Mouse (Mus musculus) C2C12 (cell line): ENCODE results near the gene Gm13272. TPM values are rescaled to one million over a fixed set of nuclear protein-coding genes. Genes with fewer than 3 reads are reported as not detected.
"Not testable (repeated sequence)": the region's sequence is repeated elsewhere in the genome, so short reads cannot be mapped to it uniquely, and the experiment has no call there.

Experiments
- H3K27me3 ChIP-seq: one replicate; pipeline ENCODE4 v1.6.1; 2011; ENCODE audit not compliant: control insufficient read depth, insufficient read depth, insufficient read length
- H3K36me3 ChIP-seq: one replicate; pipeline ENCODE4 v1.6.1; 2011; ENCODE audit not compliant: control insufficient read depth, insufficient read depth
- H3K4me3 ChIP-seq: one replicate; pipeline ENCODE4 v1.5.1; 2011; ENCODE audit warnings: mild to moderate bottlenecking, control low read depth; ENCODE audit not compliant: poor library complexity, insufficient read depth, severe bottlenecking
- H3K79me2 ChIP-seq: one replicate; pipeline ENCODE4 v1.6.1; 2011; ENCODE audit not compliant: control insufficient read depth, insufficient read depth
- H3K79me3 ChIP-seq: one replicate; pipeline ENCODE4 v1.6.1; 2011; ENCODE audit warnings: low read depth, control low read depth
- H3ac ChIP-seq: one replicate; pipeline ENCODE3; 2011; ENCODE audit warnings: low read depth; ENCODE audit not compliant: control insufficient read depth, insufficient read length
- CEBPB ChIP-seq: IDR thresholded peaks from one replicate; pipeline ENCODE4 v1.6.1; 2011; ENCODE audit warnings: low read depth, mild to moderate bottlenecking, control low read depth, moderate library complexity
- CTCF ChIP-seq: IDR thresholded peaks from one replicate; pipeline ENCODE4 v1.5.1; 2011; ENCODE audit not compliant: control insufficient read depth, insufficient read depth, insufficient read length
- FOSL1 ChIP-seq: IDR thresholded peaks from one replicate; pipeline ENCODE4 v1.8.0; 2011; ENCODE audit warnings: mild to moderate bottlenecking, low read length; ENCODE audit not compliant: poor library complexity, insufficient read depth, severe bottlenecking
- MAX ChIP-seq: IDR thresholded peaks from one replicate; pipeline ENCODE4 v1.6.1; 2011; ENCODE audit warnings: mild to moderate bottlenecking, control low read depth
- MYOD1 ChIP-seq: IDR thresholded peaks from one replicate; pipeline ENCODE4 v1.6.1; 2011; ENCODE audit warnings: low read depth; ENCODE audit not compliant: control insufficient read depth, insufficient read length
- MYOG ChIP-seq: IDR thresholded peaks from one replicate; pipeline ENCODE4 v1.6.1; 2011; ENCODE audit not compliant: control insufficient read depth, insufficient read length; ENCODE audit errors: extremely low read depth
- USF1 ChIP-seq: IDR thresholded peaks from one replicate; pipeline ENCODE4 v1.6.1; 2011; ENCODE audit warnings: low read depth, mild to moderate bottlenecking, control low read depth, moderate library complexity
- polyA plus RNA-seq: library from polyadenylated mRNA; unstranded; fragments of >200 nt; fragmentation: generic; extraction: Trizol; gene quantifications from one replicate; pipeline ENCODE4 v1.2.1, GENCODE M21; 2012; ENCODE audit warnings: missing spikeins

Gm13272 gene
- polyA plus RNA-seq, 1 experiment = not detected

- H3ac ChIP-seq, H3K79me3 ChIP-seq, H3K27me3 ChIP-seq, H3K4me3 ChIP-seq, H3K36me3 ChIP-seq, H3K79me2 ChIP-seq: not testable (repeated sequence)
Measured at GRCm38 (mm10) chr4:88805231-88805630, 25.6 kb downstream of the Gm13272 start, which contains the start of gene Gm13288. Gm13288 (plus strand) TSS chr4:88805531.

GRCm38 (mm10) chr4:88805761-88806160 lies 26.1 kb downstream of the Gm13272 start:
- not testable (repeated sequence) for H3K36me3 ChIP-seq, H3K4me3 ChIP-seq, H3K27me3 ChIP-seq, H3K79me3 ChIP-seq, H3K79me2 ChIP-seq, H3ac ChIP-seq

- Histone ChIP-seq H3K79me2 (no peaks in the 10 kb centered on the region), H3K36me3 (no peaks in the 10 kb centered on the region), H3K4me3 (no peak within 1 kb of the TSS), H3ac (no peak within 1 kb of the TSS), H3K79me3 (no peaks in the 10 kb centered on the region), H3K27me3 (peaks cover 14% of the 10 kb centered on the region)
- no peak for TF ChIP-seq USF1
- TF ChIP-seq MYOG = no peak
- no peak for TF ChIP-seq MYOD1
- TF ChIP-seq CEBPB = no peak
- TF ChIP-seq MAX = no peak
- no peak for TF ChIP-seq FOSL1
- TF ChIP-seq CTCF = no peak
Measured at GRCm38 (mm10) chr4:88815928-88816327, 36.3 kb downstream of the Gm13272 start, which contains the start of gene Ifna7. Ifna7 (plus strand) TSS chr4:88816228.

- Histone ChIP-seq H3K36me3 (no peaks in the 10 kb centered on the region), H3K4me3 (no peak within 1 kb of the TSS), H3K79me2 (no peaks in the 10 kb centered on the region), H3K27me3 (peaks cover 13% of the 10 kb centered on the region), H3K79me3 (no peaks in the 10 kb centered on the region), H3ac (no peak within 1 kb of the TSS)
- TF ChIP-seq USF1 = no peak
- no peak for TF ChIP-seq CTCF
- TF ChIP-seq MYOD1 = no peak
- TF ChIP-seq CEBPB = no peak
- TF ChIP-seq MYOG = no peak
- no peak for TF ChIP-seq MAX
- no peak for TF ChIP-seq FOSL1
Measured at GRCm38 (mm10) chr4:88819659-88820058, 40.0 kb downstream of the Gm13272 start, which contains the start of gene Ifna11. Ifna11 (plus strand) TSS chr4:88819959.

- no peaks in the 10 kb centered on the region for H3K79me3 ChIP-seq
Measured at GRCm38 (mm10) chr4:88822995-88823394, 43.3 kb downstream of the Gm13272 start.

GRCm38 (mm10) chr4:88827116-88827515 lies 47.5 kb downstream of the Gm13272 start, which contains the start of gene Ifna6:
Ifna6 (plus strand) TSS chr4:88827416.
- not testable (repeated sequence) for H3K27me3 ChIP-seq, H3K79me2 ChIP-seq, H3K36me3 ChIP-seq, H3K79me3 ChIP-seq, H3K4me3 ChIP-seq, H3ac ChIP-seq

More at GRCm38 (mm10) chr4:88822995-88823394, 43.3 kb downstream of the Gm13272 start:
- H3K4me3 ChIP-seq = no peak overlapping the region
- no peak overlapping the region for H3ac ChIP-seq
- no peaks in the 10 kb centered on the region for H3K36me3 ChIP-seq
- no peak for TF ChIP-seq CEBPB
- no peak for TF ChIP-seq MYOD1
- TF ChIP-seq MYOG = no peak
- no peak for TF ChIP-seq USF1
- TF ChIP-seq CTCF = no peak
- no peak for TF ChIP-seq FOSL1
- peaks cover 7% of the 10 kb centered on the region for H3K27me3 ChIP-seq
- H3K79me2 ChIP-seq = no peaks in the 10 kb centered on the region

Other genes with a start within 250 kb of the Gm13272 start
- not detected for gene Ifna15, start 221.6 kb upstream of the Gm13272 start, polyA plus RNA-seq
- not detected for gene Ifna14, start 208.1 kb upstream of the Gm13272 start, polyA plus RNA-seq
- not detected for gene Ifna9, start 187.5 kb upstream of the Gm13272 start, polyA plus RNA-seq
- not detected for gene Ifna12, start 176.5 kb upstream of the Gm13272 start, polyA plus RNA-seq
- not detected for gene C87499, start 145.4 kb upstream of the Gm13272 start, polyA plus RNA-seq
- gene Ifna13, start 135.4 kb upstream of the Gm13272 start, polyA plus RNA-seq = not detected
- not detected for gene Ifna16, start 102.9 kb upstream of the Gm13272 start, polyA plus RNA-seq
- not detected for gene Ifna2, start 95.9 kb upstream of the Gm13272 start, polyA plus RNA-seq
- gene Ifnab, start 88.5 kb upstream of the Gm13272 start, polyA plus RNA-seq = not detected
- 1.9 TPM for gene Gm26566, start 58.0 kb upstream of the Gm13272 start, polyA plus RNA-seq
- gene Klhl9, start 57.4 kb upstream of the Gm13272 start, polyA plus RNA-seq = 11.6 TPM
- not detected for gene Gm13271, start 25.0 kb upstream of the Gm13272 start, polyA plus RNA-seq
- not detected for gene Gm13283, start 19.7 kb upstream of the Gm13272 start, polyA plus RNA-seq
- gene Gm13290, start 6.0 kb upstream of the Gm13272 start, polyA plus RNA-seq = 1.3 TPM
- not detected for gene Gm13289, start 2.9 kb upstream of the Gm13272 start, polyA plus RNA-seq
- not detected for gene Ifnz, start 2.3 kb downstream of the Gm13272 start, polyA plus RNA-seq
- gene Gm13276, start 5.9 kb downstream of the Gm13272 start, polyA plus RNA-seq = 0.92 TPM
- not detected for gene Gm13277, start 8.8 kb downstream of the Gm13272 start, polyA plus RNA-seq
- not detected for gene Gm13278, start 11.7 kb downstream of the Gm13272 start, polyA plus RNA-seq
- gene Gm13275, start 14.6 kb downstream of the Gm13272 start, polyA plus RNA-seq = 0.42 TPM
- not detected for gene Gm13279, start 17.5 kb downstream of the Gm13272 start, polyA plus RNA-seq
- not detected for gene Gm13285, start 19.8 kb downstream of the Gm13272 start, polyA plus RNA-seq
- 0.42 TPM for gene Gm13287, start 23.4 kb downstream of the Gm13272 start, polyA plus RNA-seq
- gene Gm13288, start 25.7 kb downstream of the Gm13272 start, polyA plus RNA-seq = 0.18 TPM
- gene Ifna7, start 36.4 kb downstream of the Gm13272 start, polyA plus RNA-seq = not detected
- gene Ifna11, start 40.1 kb downstream of the Gm13272 start, polyA plus RNA-seq = not detected
- gene Ifna6, start 47.6 kb downstream of the Gm13272 start, polyA plus RNA-seq = not detected
- not detected for gene Ifna5, start 55.7 kb downstream of the Gm13272 start, polyA plus RNA-seq
- gene Ifna4, start 62.0 kb downstream of the Gm13272 start, polyA plus RNA-seq = not detected
- gene Ifna1, start 70.2 kb downstream of the Gm13272 start, polyA plus RNA-seq = not detected
- not detected for gene Ifne, start 100.4 kb downstream of the Gm13272 start, polyA plus RNA-seq